Mouse (Mus musculus) small intestine, adult 2 months (tissue): Measurements from ENCODE around the gene Map7. TPM values are rescaled to one million over a fixed set of nuclear protein-coding genes. Genes with fewer than 3 reads are reported as not detected.

Experiments used
- H3K27ac ChIP-seq: fragments of 200-500 bp; 2 replicates; pipeline ENCODE4 v1.5.1; 2012; ENCODE audit warnings: low read depth, low read length, control low read depth, inconsistent platforms; ENCODE audit not compliant: insufficient read depth
- H3K27me3 ChIP-seq: fragments of 200-500 bp; 2 replicates; pipeline ENCODE4 v1.6.1; 2012; ENCODE audit warnings: mild to moderate bottlenecking, moderate library complexity, low read length, inconsistent platforms; ENCODE audit not compliant: control insufficient read depth, insufficient read depth
- H3K36me3 ChIP-seq: fragments of 200-500 bp; 2 replicates; pipeline ENCODE4 v1.6.1; 2012; ENCODE audit warnings: mild to moderate bottlenecking, low read length, control low read depth, inconsistent platforms; ENCODE audit not compliant: control insufficient read depth, insufficient read depth
- H3K4me1 ChIP-seq: fragments of 200-500 bp; 2 replicates; pipeline ENCODE4 v1.6.1; 2012; ENCODE audit warnings: low read length, inconsistent platforms, mixed read lengths; ENCODE audit not compliant: control insufficient read depth, insufficient read depth, insufficient read length
- H3K4me3 ChIP-seq: fragments of 200-500 bp; 2 replicates; pipeline ENCODE4 v1.5.1; 2012; ENCODE audit warnings: low read depth, mild to moderate bottlenecking, control low read depth, inconsistent platforms, low read length, moderate library complexity
- CTCF ChIP-seq: fragments of 200-500 bp; IDR thresholded peaks from 2 replicates; pipeline ENCODE4 v1.5.1; 2012; ENCODE audit warnings: low read depth, mild to moderate bottlenecking, control low read depth, inconsistent platforms, low read length, moderate library complexity, mixed read lengths; ENCODE audit not compliant: insufficient replicate concordance, insufficient read length; ENCODE audit errors: extremely low read depth
- POLR2A ChIP-seq: fragments of 200-500 bp; IDR thresholded peaks from 2 replicates; pipeline ENCODE4 v1.6.1; 2012; ENCODE audit warnings: low read depth, mild to moderate bottlenecking, control low read depth, inconsistent platforms, low read length, moderate library complexity
- WGBS: fragments of 180-500 bp; shearing (Covaris S2); methylation state at CpG from one replicate; pipeline ENCODE4 v1.1.7; 2018; 5-methylcytosine and 5-hydroxymethylcytosine counted together
- polyA plus RNA-seq: library from polyadenylated mRNA; depleted of rRNA; stranded (reverse); fragments of >200 nt; gene quantifications from 2 replicates; pipeline ENCODE4 v1.2.3, GENCODE M21; 2012

Map7 gene
- polyA plus RNA-seq, 1 experiment, result 40.8 TPM

- H3K36me3 ChIP-seq, result peaks cover 14% of the 10 kb centered on the region
- peaks cover 1% of the 10 kb centered on the region; the same call in 1 of the 2 replicates for H3K4me1 ChIP-seq
- no peak for TF ChIP-seq POLR2A
- no peak for TF ChIP-seq CTCF
- WGBS, result 27% methylated on average over 10 of the region's 10 CpGs
- no peak overlapping the region for H3K27ac ChIP-seq
- H3K27me3 ChIP-seq, result no peaks in the 10 kb centered on the region
- no peak overlapping the region for H3K4me3 ChIP-seq
These were observed 137.2 kb downstream of the Map7 start for GRCm38 (mm10) chr10:20285289-20285975.

DNA sequence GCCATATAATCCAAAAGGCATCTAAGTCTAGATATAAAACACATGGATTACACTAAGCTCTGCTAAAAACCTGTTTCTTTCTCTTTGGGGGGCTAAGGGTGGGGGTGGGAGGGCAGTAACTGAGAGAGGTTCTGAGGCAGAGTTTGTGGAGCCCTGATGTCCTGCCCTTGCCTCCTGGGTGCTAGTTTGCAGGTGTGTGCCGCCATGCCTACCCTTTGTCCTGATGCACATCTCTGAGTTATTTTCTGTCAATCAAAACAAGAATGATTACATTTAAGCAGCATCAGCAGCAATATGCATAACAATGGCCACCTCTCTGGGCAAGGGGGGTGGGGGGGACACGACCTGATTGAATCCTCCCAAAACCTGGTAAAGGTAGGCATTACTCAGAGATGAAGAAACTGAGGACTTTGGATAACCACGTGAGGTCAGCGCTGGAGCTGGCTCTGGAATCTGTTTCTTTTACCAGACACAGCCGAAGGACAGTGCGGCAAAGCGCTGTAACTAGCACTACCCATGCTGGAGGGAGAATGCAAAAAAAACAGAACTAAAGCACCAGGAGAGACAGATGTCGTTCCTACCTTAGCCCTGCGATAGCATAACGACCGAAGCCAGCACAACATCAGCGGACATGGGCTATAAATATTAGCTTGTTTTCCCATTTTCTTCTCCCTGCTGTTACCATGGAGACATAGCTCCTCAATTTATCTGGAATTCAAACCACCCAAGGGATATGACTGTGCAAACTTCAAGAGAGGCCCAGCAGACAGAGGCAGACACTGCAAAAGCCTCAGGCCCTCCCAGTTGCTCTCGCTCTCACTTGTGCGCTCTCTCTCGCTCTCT, 137.9 kb downstream of the Map7 start:
- TF ChIP-seq POLR2A, result no peak
- no peak for TF ChIP-seq CTCF
- Histone ChIP-seq H3K4me3 (no peak overlapping the region), H3K27ac (no peak overlapping the region), H3K4me1 (no peaks in the 10 kb centered on the region; the same call in 1 of the 2 replicates), H3K27me3 (no peaks in the 10 kb centered on the region), H3K36me3 (peaks cover 8% of the 10 kb centered on the region)
- WGBS, result 52% methylated on average over 15 of the region's 15 CpGs

DNA sequence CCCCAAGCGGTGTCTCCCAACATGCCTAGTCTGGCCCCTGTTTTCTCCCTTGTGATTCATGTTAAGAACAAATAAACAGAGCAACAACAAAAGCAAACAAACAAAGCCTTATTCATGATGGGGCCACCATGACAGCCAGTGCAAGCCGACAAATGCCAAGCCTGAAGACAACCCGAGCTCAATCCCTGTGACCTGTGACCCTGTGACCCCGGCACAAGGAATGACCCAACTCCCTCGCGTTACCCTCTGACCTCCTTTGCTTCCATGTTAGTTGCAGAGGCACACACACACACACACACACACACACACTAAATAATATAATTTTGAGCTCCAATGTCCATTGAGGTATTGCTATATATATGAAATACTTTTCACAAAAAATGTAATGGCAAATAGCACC, 139.1 kb downstream of the Map7 start:
- no peaks in the 10 kb centered on the region for H3K36me3 ChIP-seq
- H3K27me3 ChIP-seq, result no peaks in the 10 kb centered on the region
- H3K4me1 ChIP-seq, result no peaks in the 10 kb centered on the region
- no peak for TF ChIP-seq POLR2A
- no peak overlapping the region for H3K4me3 ChIP-seq
- H3K27ac ChIP-seq, result no peak overlapping the region
- 82% methylated on average over 6 of the region's 6 CpGs for WGBS

GRCm38 (mm10) chr10:20290467-20290883, 142.2 kb downstream of the Map7 start:
- WGBS, result 10% methylated on average over 11 of the region's 11 CpGs
- Histone ChIP-seq H3K4me3 (peak overlapping the region; percentile 1; the same call in 1 of the 2 replicates), H3K36me3 (no peaks in the 10 kb centered on the region), H3K27me3 (no peaks in the 10 kb centered on the region), H3K27ac (no peak overlapping the region), H3K4me1 (no peaks in the 10 kb centered on the region)
- TF ChIP-seq CTCF, result peak; percentile 77; the same call in 1 of the 2 replicates
- TF ChIP-seq POLR2A, result no peak

DNA sequence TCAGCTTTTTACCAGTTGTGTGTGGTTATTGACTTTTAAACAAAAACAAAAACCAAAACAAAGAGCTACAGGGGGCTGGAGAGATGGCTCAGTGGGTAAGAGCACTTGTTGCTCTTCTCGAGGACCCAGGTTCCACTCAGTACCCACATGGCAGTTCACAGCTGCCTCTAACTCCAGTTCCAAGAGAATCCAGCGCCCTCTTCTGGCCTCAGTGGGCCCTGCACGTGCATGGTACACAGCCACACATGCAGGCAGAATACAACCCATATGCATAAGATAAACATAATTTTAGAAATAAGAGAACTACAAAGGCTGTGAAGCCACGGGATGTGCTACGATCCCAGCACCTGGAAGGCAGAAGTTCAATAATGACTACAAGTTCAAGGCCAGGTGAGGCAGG, 147.7 kb downstream of the Map7 start:
- H3K27ac ChIP-seq, result no peak overlapping the region
- TF ChIP-seq POLR2A (no peak), CTCF (peak; percentile 29; the same call in 1 of the 2 replicates)
- no peaks in the 10 kb centered on the region for H3K27me3 ChIP-seq
- no peak overlapping the region for H3K4me3 ChIP-seq
- H3K4me1 ChIP-seq, result no peaks in the 10 kb centered on the region
- WGBS, result 58% methylated on average over 5 of the region's 5 CpGs
- no peaks in the 10 kb centered on the region for H3K36me3 ChIP-seq

GRCm38 (mm10) chr10:20298152-20298920, 150.1 kb downstream of the Map7 start:
- TF ChIP-seq CTCF (no peak), POLR2A (no peak)
- H3K27me3 ChIP-seq, result no peaks in the 10 kb centered on the region
- WGBS, result 80% methylated on average over 3 of the region's 3 CpGs
- H3K27ac ChIP-seq, result no peak overlapping the region
- H3K4me1 ChIP-seq, result no peaks in the 10 kb centered on the region
- no peak overlapping the region for H3K4me3 ChIP-seq
- no peaks in the 10 kb centered on the region for H3K36me3 ChIP-seq

DNA sequence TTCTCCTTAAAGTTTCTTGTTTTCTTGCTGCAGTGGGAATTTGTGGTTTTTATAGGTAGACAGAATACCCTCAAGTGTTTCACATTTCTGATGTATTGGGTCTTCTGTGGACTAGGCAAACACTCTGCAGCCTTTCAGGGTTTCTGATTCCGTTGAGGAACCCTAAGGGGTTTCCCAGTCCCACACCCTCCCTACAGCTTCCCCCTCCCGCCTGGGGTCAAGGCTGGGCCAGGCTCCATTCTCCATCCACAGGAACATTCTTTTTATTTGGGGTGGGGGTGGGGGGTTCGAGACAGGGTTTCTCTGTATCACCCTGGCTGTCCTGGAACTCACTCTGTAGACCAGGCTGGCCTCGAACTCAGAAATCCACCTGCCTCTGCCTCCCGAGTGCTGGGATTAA, 150.8 kb downstream of the Map7 start:
- Histone ChIP-seq H3K4me1 (no peaks in the 10 kb centered on the region), H3K27me3 (no peaks in the 10 kb centered on the region), H3K36me3 (no peaks in the 10 kb centered on the region), H3K4me3 (no peak overlapping the region), H3K27ac (no peak overlapping the region)
- TF ChIP-seq POLR2A, result no peak
- 77% methylated on average over 5 of the region's 5 CpGs for WGBS
